Mouse (Mus musculus) thymus, adult 2 months (tissue): Measurements from ENCODE around the gene Qsox1. TPM values are rescaled to one million over a fixed set of nuclear protein-coding genes. Genes with fewer than 3 reads are reported as not detected.

Experiments used
- DNase-seq: peaks from one replicate; pipeline ENCODE4 v3.0.0; 2021
- H3K27ac ChIP-seq: fragments of 200-500 bp; 2 replicates; pipeline ENCODE4 v1.5.1; 2012; ENCODE audit warnings: low read length, control low read depth; ENCODE audit not compliant: control insufficient read depth, insufficient read depth
- H3K27me3 ChIP-seq: fragments of 200-500 bp; 2 replicates; pipeline ENCODE4 v1.6.1; 2012; ENCODE audit warnings: mild to moderate bottlenecking, low read length, moderate library complexity, mixed read lengths; ENCODE audit not compliant: control insufficient read depth, insufficient read depth
- H3K36me3 ChIP-seq: fragments of 200-500 bp; 2 replicates; pipeline ENCODE4 v1.6.1; 2012; ENCODE audit warnings: mild to moderate bottlenecking, low read length, moderate library complexity; ENCODE audit not compliant: control insufficient read depth, insufficient read depth
- H3K4me1 ChIP-seq: fragments of 200-500 bp; replicated peaks from 2 replicates; pipeline ENCODE4 v1.6.1; 2012; ENCODE audit warnings: low read length; ENCODE audit not compliant: control insufficient read depth, insufficient read depth
- H3K4me3 ChIP-seq: fragments of 200-500 bp; 2 replicates; pipeline ENCODE4 v1.5.1; 2012; ENCODE audit warnings: mild to moderate bottlenecking, low read length, control low read depth, moderate library complexity; ENCODE audit not compliant: control insufficient read depth, insufficient read depth
- CTCF ChIP-seq: fragments of 200-500 bp; IDR thresholded peaks from 2 replicates; pipeline ENCODE4 v1.5.1; 2012; ENCODE audit warnings: mild to moderate bottlenecking, control low read depth, low read length, moderate library complexity, borderline replicate concordance; ENCODE audit not compliant: control insufficient read depth, poor library complexity, insufficient read depth; ENCODE audit errors: extremely low read depth
- POLR2A ChIP-seq: fragments of 200-500 bp; IDR thresholded peaks from 2 replicates; pipeline ENCODE4 v1.6.1; 2012; ENCODE audit warnings: mild to moderate bottlenecking, low read length, control low read depth, moderate library complexity; ENCODE audit not compliant: control insufficient read depth, poor library complexity, insufficient read depth; ENCODE audit errors: extremely low read depth
- WGBS: fragments of 180-500 bp; shearing (Covaris S2); methylation state at CpG from one replicate; pipeline ENCODE4 v1.1.7; 2018; 5-methylcytosine and 5-hydroxymethylcytosine counted together
- polyA plus RNA-seq: library from polyadenylated mRNA; depleted of rRNA; stranded (reverse); fragments of >200 nt; gene quantifications from 2 replicates; pipeline ENCODE4 v1.2.3, GENCODE M21; 2012

The Qsox1 gene
- polyA plus RNA-seq, 1 experiment, result 61.1 TPM

DNA sequence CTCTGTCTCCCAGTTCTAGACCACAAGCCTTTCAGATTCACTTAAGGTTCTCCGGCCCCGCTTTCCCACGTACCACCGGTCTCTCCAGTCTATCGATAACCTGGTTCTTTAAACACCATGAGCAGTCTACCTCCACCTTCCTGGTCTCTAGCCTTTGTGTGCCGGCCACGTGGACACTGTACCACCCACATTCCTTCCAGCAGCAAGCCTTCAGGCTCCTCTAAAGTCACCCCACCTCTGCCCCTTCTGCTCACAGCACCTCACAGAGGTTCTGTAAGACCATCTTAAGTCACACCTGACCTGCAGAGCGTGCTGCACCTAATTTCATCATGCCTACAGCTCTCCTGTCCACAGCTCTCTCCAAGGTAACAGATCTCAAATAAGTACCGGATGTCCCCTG is 20.9 kb upstream of the Qsox1 start:
- H3K27ac ChIP-seq, result no peak overlapping the region
- no peak overlapping the region for H3K4me3 ChIP-seq
- 94% methylated on average over 9 of the region's 9 CpGs for WGBS
- TF ChIP-seq CTCF, result no peak
- no peak for TF ChIP-seq POLR2A
- H3K4me1 ChIP-seq, result no peaks in the 10 kb centered on the region
- H3K27me3 ChIP-seq, result no peaks in the 10 kb centered on the region
- H3K36me3 ChIP-seq, result no peaks in the 10 kb centered on the region
- no peak for DNase-seq

DNA sequence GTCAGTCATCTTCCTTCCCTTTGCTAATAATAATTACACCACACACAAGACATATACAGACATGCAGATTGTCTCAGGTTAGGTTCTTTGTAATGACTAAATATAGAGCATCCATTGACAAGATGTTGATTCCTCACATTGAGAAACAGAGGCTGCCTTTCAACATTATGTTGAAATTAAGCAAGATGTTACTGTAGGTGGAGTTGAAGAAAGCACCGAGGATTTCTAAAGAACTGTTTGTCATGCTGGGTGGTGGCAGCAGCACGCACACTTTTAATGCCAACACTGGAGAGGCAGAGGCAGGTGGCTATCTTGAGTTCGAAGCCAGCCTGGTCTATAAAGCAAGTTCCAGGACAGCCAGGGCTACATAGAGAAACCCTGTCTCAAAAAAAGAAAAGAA is 19.3 kb upstream of the Qsox1 start:
- Histone ChIP-seq H3K4me3 (no peak overlapping the region), H3K27ac (no peak overlapping the region), H3K27me3 (no peaks in the 10 kb centered on the region), H3K36me3 (no peaks in the 10 kb centered on the region), H3K4me1 (no peaks in the 10 kb centered on the region)
- DNase-seq, result no peak
- WGBS, result 95% methylated on average over 3 of the region's 3 CpGs
- TF ChIP-seq CTCF (no peak), POLR2A (no peak)

DNA sequence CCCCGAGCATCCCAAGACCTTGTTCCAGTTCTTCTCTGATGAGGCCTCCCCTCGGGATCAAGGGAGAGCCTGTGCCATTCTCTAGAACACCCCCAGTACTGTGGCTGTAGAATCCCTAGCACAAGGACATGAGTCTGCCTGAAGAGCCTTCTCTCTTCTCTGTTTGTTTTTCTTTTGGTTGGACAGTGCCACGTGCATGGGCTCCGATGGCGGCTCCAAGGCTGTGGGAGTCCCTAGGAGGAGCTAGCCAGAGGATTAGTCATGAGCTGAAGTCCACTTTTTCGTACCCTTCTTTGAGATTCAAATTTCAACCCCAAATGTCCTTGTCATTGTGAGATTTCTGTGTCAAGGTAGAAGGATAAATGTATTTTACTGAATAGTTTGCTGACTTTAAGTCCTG is 18.2 kb upstream of the Qsox1 start:
- H3K27ac ChIP-seq, result no peak overlapping the region
- DNase-seq, result no peak
- TF ChIP-seq POLR2A (no peak), CTCF (no peak)
- WGBS, result 86% methylated on average over 6 of the region's 6 CpGs
- no peaks in the 10 kb centered on the region for H3K27me3 ChIP-seq
- no peak overlapping the region for H3K4me3 ChIP-seq
- H3K36me3 ChIP-seq, result no peaks in the 10 kb centered on the region
- no peaks in the 10 kb centered on the region for H3K4me1 ChIP-seq

DNA sequence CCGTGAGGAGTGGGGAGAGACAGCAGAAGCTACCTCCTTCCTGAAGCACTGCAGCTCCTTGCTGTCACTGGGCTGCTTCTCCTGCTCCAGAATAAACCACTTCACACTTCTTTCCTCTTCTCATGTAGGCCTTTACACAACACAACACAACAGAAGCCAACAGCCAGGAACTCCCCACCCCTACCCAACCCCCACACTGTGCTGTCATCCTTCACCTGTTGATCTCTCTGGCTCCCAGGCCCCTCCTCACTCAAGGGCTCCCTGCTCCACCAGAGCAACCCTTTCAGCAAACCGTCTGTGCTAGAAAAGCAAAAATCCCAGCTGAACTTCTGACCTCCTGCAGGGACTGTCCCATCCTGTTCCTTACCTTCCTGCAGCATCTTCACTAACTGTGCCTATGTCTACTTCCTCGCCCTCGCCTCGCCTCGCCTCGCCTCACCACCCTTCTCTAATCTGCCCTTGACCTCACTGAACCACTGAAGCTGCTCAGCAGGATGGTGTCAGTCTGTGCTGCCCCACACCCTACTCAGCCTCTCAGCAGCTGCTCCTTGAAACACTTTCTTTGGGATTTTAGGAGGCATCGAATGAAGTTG is 15.1 kb upstream of the Qsox1 start:
- Histone ChIP-seq H3K4me3 (no peak overlapping the region), H3K27ac (no peak overlapping the region), H3K36me3 (no peaks in the 10 kb centered on the region), H3K27me3 (no peaks in the 10 kb centered on the region), H3K4me1 (no peaks in the 10 kb centered on the region)
- TF ChIP-seq POLR2A (no peak), CTCF (no peak)
- no peak for DNase-seq
- WGBS, result 81% methylated on average over 8 of the region's 8 CpGs

DNA sequence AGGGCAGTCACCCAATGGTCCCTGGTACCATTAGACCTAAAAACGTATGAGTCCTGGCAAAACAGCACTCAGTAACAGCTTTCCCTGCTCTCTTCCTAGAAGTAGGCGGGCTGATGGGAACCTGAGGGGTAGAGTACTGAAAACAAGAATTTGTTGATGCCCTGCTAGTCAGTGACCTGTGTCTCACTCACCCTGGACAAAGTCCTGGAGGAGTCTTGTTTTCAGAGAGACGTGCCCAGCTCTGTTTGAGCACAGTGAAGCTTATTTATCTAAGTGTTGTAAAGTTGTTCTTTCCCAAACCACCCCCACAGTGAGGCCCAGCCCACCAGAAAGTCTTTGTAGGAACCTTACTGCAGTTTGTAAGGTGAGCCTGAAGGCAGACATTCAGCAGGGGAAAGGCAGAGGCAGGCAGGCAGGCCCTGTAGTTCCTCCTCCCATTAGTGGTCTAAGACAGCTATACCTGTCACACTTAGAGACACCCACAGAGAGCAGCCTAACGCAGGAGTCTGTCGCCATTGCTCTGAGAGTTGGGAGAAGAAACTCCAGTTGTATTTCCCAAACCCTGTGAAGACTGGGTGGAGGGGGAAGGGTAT is 14.2 kb upstream of the Qsox1 start:
- DNase-seq, result no peak
- Histone ChIP-seq H3K27ac (no peak overlapping the region), H3K27me3 (no peaks in the 10 kb centered on the region), H3K4me1 (no peaks in the 10 kb centered on the region), H3K36me3 (no peaks in the 10 kb centered on the region), H3K4me3 (no peak overlapping the region)
- WGBS, result 93% methylated on average over 5 of the region's 5 CpGs
- no peak for TF ChIP-seq CTCF
- no peak for TF ChIP-seq POLR2A

DNA sequence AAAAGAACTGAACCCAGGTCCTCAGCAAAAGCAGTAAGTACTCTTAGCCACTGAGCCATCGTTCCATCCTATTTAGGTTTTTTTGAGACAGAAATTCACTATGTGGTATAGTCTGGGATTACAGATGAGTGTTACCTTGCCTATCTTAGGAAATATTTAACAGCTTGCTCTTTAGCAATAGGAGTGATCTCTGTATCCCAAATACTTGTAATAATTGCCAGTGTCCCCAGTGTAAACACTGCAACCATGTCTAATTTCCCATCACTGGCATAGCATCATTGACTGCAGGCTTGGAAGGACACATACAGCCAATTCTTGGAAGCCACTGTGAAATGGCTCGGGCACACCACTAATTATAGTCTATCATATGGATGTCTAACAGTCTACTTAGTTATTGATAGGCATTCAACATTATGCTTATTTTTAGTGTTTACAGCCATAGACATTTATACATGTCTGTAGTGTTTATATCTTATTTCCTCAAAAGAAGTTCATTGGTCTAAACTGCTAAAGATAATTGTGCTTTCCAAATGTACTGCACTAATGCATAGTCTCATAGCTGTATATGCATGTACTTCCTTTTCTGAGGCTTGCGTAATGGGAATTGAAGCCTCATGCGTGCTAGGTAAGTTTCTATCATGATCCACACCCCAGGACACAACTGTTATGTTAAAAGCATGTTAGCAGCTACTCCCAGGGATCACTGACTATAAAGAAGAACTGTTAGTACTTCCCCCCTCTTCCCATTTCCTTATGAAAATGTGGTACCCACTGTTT is 13.4 kb upstream of the Qsox1 start:
- Histone ChIP-seq H3K27ac (no peak overlapping the region), H3K36me3 (no peaks in the 10 kb centered on the region), H3K27me3 (no peaks in the 10 kb centered on the region), H3K4me3 (no peak overlapping the region), H3K4me1 (no peaks in the 10 kb centered on the region)
- WGBS, result 90% methylated on average over 4 of the region's 4 CpGs
- no peak for TF ChIP-seq CTCF
- DNase-seq, result no peak
